Mouse (Mus musculus): ENCODE results near the gene S1pr1.

GRCm38 (mm10) chr3:115718886-115719285, 4.0 kb upstream of the S1pr1 start:
- no peak for TF ChIP-seq GATA1 (IDR thresholded peaks at IDR 0.05; ENCODE audit: borderline replicate concordance, low read length)
- TF ChIP-seq FLI1 (IDR thresholded peaks at IDR 0.05; ENCODE audit: low read length), result no peak
